ENCODE assay signal across 9 mouse cellular contexts in genomic region chr5:43517313-43517712, GRCm38 (mm10). TPM values are rescaled to one million over a fixed set of nuclear protein-coding genes. Genes with fewer than 3 reads are reported as not detected.
DNase-seq lines count a peak whose midpoint lies in the region; ATAC-seq lines count a peak whose summit lies in the region.
"Had no signal": no experiment of that assay in that cellular context is flagged by ENCODE, and none has a peak within 500 bp of the region (broad histone marks: within the 10 kb centered on the region; RNA-seq: fewer than 3 reads in every experiment).

No protein-coding gene starts in this region.

- peak overlapping the region; percentile 49; the same call in 1 of the 2 replicates for H3K4me2 ChIP-seq in kidney, embryonic 16.5 days (replicated peaks; ENCODE audit: low read depth, low read length)
- H3K4me2 ChIP-seq in limb, embryonic 12.5 days: peak overlapping the region; percentile 42
- H3K4me2 ChIP-seq in stomach, embryonic 15.5 days: peak overlapping the region; percentile 38

- no peak overlapping the region for H3K27ac ChIP-seq in kidney, embryonic 16.5 days (ENCODE audit: low read length)
- H3K27ac ChIP-seq in limb, embryonic 12.5 days: peak overlapping the region; percentile 12; the same call in 1 of the 2 replicates
- H3K27ac ChIP-seq in stomach, embryonic 15.5 days: no peak overlapping the region

- no peaks in the 10 kb centered on the region for H3K36me3 ChIP-seq in kidney, embryonic 16.5 days (ENCODE audit: insufficient read depth, low read length)
- no peaks in the 10 kb centered on the region for H3K36me3 ChIP-seq in limb, embryonic 12.5 days
- no peaks in the 10 kb centered on the region for H3K36me3 ChIP-seq in stomach, embryonic 15.5 days

- WGBS in kidney, embryonic 16.5 days: 89% methylated on average over 13 of the region's 13 CpGs
- WGBS in limb, embryonic 12.5 days: 86% methylated on average over 13 of the region's 13 CpGs
- WGBS in stomach, embryonic 15.5 days: 81% methylated on average over 13 of the region's 13 CpGs

- H3K4me3 ChIP-seq in kidney, embryonic 16.5 days (ENCODE audit: low read length): no peak overlapping the region
- H3K4me3 ChIP-seq in limb, embryonic 12.5 days (replicated peaks): no peak overlapping the region
- H3K4me3 ChIP-seq in stomach, embryonic 15.5 days (replicated peaks): peak overlapping the region; percentile 29

- ATAC-seq in kidney, embryonic 16.5 days (ENCODE audit: low FRiP score, low TSS enrichment): 0 out of 2 replicates have a peak, but pooled peaks have one; percentile 20
- ATAC-seq in limb, embryonic 12.5 days (ENCODE audit: insufficient number of reproducible peaks, insufficient read depth, low FRiP score, low TSS enrichment, low read depth): no peak
- peak; percentile 43; the same call in 1 of the 2 replicates for ATAC-seq in stomach, embryonic 15.5 days (ENCODE audit: insufficient read depth, low FRiP score, low read depth)
- ATAC-seq in erythroid progenitor cell, adult 5-6 weeks (replicated peaks; ENCODE audit: low FRiP score, poor library complexity, severe bottlenecking): no peak

- no peaks in the 10 kb centered on the region for H3K27me3 ChIP-seq in kidney, embryonic 16.5 days (ENCODE audit: insufficient read depth, low read length)
- no peaks in the 10 kb centered on the region for H3K27me3 ChIP-seq in limb, embryonic 12.5 days
- H3K27me3 ChIP-seq in stomach, embryonic 15.5 days (replicated peaks): no peaks in the 10 kb centered on the region

- peaks cover 26% of the 10 kb centered on the region for H3K4me1 ChIP-seq in kidney, embryonic 16.5 days (ENCODE audit: insufficient read depth, low read length)
- peaks cover 52% of the 10 kb centered on the region for H3K4me1 ChIP-seq in limb, embryonic 12.5 days (replicated peaks)
- H3K4me1 ChIP-seq in stomach, embryonic 15.5 days: no peaks in the 10 kb centered on the region

- no peak overlapping the region for H3K9ac ChIP-seq in kidney, embryonic 16.5 days (replicated peaks; ENCODE audit: low read length)
- H3K9ac ChIP-seq in limb, embryonic 12.5 days (replicated peaks): no peak overlapping the region
- no peak overlapping the region for H3K9ac ChIP-seq in stomach, embryonic 15.5 days

- DNase-seq in kidney, postnatal 14 days: no peak
- DNase-seq in heart, adult 9 months (ENCODE audit: low spot score in 2 of 2): peak; percentile 75 to 77
- no peak for DNase-seq in right cerebral cortex, adult 18-20 months
- no peak for DNase-seq in layer of hippocampus, adult 18-20 months (ENCODE audit: low spot score in 2 of 2)
- DNase-seq: cerebellum, postnatal 14 days had no signal

- no peaks in the 10 kb centered on the region for H3K9me3 ChIP-seq in kidney, embryonic 16.5 days (ENCODE audit: low read length)
- H3K9me3 ChIP-seq in limb, embryonic 12.5 days: no peaks in the 10 kb centered on the region
- no peaks in the 10 kb centered on the region for H3K9me3 ChIP-seq in stomach, embryonic 15.5 days

RNA-seq across cellular contexts. Expression of gene C1qtnf7, which starts 2.0 kb away (rescaled TPM):
- 5.4 and 8.5 TPM in 2 replicates for polyA plus RNA-seq in kidney, embryonic 16.5 days (2015; fragmentation: Nextera tagmentation; extraction: Ambion mirVana)
- 9.3 and 10.6 TPM in 2 replicates for polyA plus RNA-seq in limb, embryonic 12.5 days (2016; fragmentation: Nextera tagmentation; extraction: Ambion mirVana)
- 17.7 and 18.0 TPM in 2 replicates for polyA plus RNA-seq in stomach, embryonic 15.5 days (2015; fragmentation: Nextera tagmentation; extraction: Ambion mirVana)
- not detected in 2 replicates for total RNA-seq in erythroid progenitor cell, adult 5-6 weeks (2015; ENCODE audit: low replicate concordance)
- total RNA-seq in erythroid progenitor cell, adult 5-6 weeks (2017; ENCODE audit: low replicate concordance): not detected in 2 replicates
- total RNA-seq in layer of hippocampus, adult 18-20 months (2021): 1 to 10 TPM in 1 of 2 experiments, under 1 TPM in 1; 0.36 to 1.6 TPM

Comparison
In these comparisons a context has a peak if more than half of its experiments do, and no peak if none do; other contexts are left out.
1. ATAC-seq: peak in kidney, embryonic 16.5 days (single experiment) and stomach, embryonic 15.5 days (single experiment); none in limb, embryonic 12.5 days (single experiment) and erythroid progenitor cell, adult 5-6 weeks (single experiment).
2. DNase-seq: peak in heart, adult 9 months (2 of 2); none in kidney, postnatal 14 days (single experiment), right cerebral cortex, adult 18-20 months (single experiment) and layer of hippocampus, adult 18-20 months (0 of 2).
3. Peak in every context shown above with its lines, with median percentiles within 50 percentile points of each other: H3K4me2 ChIP-seq.